Mouse (Mus musculus) 3T3-L1 (cell line): Measurements from ENCODE around the gene Evpl.

Experiments used
- DNase-seq: peaks from one replicate; pipeline ENCODE4 v3.0.0-alpha.2; 2015; ENCODE audit warnings: low read depth, low spot score

The Evpl gene

DNA sequence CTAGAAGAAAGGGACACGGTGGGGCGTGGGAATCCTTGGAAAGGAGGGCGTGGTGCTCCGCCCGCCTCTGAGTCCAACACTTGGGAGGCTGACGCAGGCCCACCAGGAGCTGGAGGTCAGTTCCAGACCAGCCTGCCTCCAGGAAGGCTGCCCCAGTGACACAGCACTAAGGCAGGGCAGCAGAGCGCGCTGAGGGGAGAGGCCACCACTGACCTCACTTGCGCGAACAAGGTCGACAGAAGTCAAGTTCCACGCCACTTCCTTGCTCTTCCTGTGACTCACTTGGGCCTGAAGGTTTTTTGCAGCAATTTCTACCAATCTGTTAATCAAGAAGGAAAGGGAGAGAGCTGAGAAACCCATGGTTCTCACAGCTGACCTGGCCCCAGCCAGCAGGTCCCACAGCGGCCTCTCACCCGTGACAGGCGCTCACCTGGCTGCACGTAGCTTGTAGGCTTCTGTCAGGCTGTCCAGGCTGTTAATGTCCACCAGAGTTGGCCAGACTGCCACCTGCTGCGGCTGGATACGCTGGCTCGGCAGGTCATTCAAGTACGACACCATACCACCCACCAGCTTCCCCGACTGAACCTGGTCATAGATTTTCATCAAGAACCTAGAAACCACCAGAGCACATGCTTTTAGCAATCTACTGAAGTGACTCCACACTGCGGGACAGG is 63.0 kb downstream of the Evpl start:
- no peak for DNase-seq

DNA sequence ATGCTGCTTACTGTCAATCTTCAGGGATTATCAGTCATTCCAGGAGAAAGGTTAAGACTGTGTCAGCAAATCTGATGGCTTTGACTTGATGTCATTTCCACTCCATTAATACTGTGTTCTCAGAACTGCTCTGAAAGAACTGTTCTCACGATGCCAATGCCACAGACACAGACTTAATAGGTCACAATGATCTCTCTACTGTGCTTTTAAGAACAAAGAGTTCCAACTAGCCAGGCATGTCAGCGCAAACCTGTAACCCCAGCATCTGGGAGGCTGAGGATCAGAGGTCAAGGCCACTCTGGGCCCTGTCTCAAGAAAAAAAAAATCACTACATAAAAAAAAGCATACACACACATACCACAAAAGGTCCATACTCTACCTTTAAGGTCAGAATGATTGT is 65.9 kb downstream of the Evpl start:
- DNase-seq = no peak
